Mouse (Mus musculus): Measurements from ENCODE around the gene Smim7. TPM values are rescaled to one million over a fixed set of nuclear protein-coding genes. Genes with fewer than 3 reads are reported as not detected.

The Smim7 gene
- polyA plus RNA-seq, 2 experiments: 75.6 to 115 TPM

DNA sequence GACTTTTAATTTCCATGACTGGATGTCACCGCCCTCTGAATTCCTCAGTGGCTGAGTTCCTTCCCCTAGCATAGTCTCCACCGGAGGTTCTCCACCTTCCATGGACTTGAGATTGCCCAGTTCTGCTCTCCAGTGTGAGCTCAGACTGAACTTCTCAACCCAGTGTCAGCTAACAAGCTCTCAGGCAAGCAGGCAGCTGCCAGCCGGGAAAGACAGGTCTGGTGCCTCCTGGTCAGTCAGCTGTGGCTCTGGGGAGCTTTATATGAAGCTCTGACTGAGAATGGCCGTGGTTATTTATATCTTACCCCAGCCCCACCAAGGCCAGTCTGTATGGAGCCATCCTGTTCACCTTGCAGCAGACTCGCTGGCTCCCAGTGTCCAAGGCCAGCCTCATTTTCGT is 13.5 kb upstream of the Smim7 start:
- H3K9ac ChIP-seq (ENCODE audit: low read depth, low read length, severe bottlenecking): no peak overlapping the region
- no peaks in the 10 kb centered on the region for H3K9me3 ChIP-seq (ENCODE audit: control insufficient read depth, low read length)
- no peaks in the 10 kb centered on the region for H3K27me3 ChIP-seq (ENCODE audit: control insufficient read depth, insufficient read depth, low read length)
- no peak overlapping the region for H3K27ac ChIP-seq (replicated peaks; ENCODE audit: low read depth, low read length)
- no peak overlapping the region for H3K4me3 ChIP-seq (replicated peaks; ENCODE audit: low read length)
- DNase-seq (ENCODE audit: low spot score) (no peak), ATAC-seq (ENCODE audit: low FRiP score, low read depth) (0 out of 2 replicates have a peak, but pooled peaks have one; percentile 14)
- 65% methylated on average over 6 of the region's 6 CpGs for WGBS
- H3K4me1 ChIP-seq (ENCODE audit: control insufficient read depth, insufficient read depth, low read length): no peaks in the 10 kb centered on the region
- H3K36me3 ChIP-seq (ENCODE audit: control insufficient read depth, insufficient read depth, low read length): no peaks in the 10 kb centered on the region
- no peak overlapping the region for H3K4me2 ChIP-seq (replicated peaks; ENCODE audit: low read depth, low read length, severe bottlenecking)
- TF ChIP-seq POLR2A (IDR thresholded peaks at IDR 0.05; ENCODE audit: borderline replicate concordance, extremely low read depth, insufficient read depth, insufficient read length): no peak

DNA sequence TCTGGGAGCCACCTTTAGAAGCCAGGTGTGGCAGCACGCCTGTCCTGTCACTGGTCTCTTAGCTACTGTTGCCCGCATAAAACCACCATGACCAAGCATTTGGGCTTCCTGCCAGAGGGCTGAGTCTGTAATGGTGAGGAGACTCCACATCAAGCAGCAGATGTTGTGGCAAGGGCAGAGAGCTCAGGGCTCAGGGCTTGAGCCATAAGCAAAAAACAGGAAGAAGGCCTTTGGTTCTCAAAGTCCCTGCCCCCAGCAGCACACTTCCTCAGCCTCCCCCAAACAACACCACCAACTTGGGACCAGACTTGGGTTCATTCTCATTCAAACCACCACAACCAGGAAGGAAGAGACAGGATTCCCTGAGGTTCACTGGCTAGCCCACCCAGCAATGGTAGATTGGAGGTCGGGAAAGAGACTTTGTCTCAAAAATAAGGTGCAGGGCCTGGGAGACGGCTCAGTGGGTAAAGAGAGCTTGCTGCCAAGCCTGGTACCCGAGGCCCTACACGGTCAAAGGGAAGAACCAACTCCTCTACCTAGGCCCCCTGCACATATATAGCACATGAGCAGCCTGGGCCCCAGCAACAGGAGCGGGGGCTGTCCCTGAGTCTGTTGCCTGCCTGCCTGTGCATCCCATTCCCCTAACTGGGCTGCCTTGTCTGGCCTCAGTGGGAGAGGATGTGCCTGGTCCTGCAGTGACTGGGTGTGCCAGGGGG is 12.3 kb upstream of the Smim7 start:
- Histone ChIP-seq H3K36me3 (ENCODE audit: control insufficient read depth, insufficient read depth, low read length) (no peaks in the 10 kb centered on the region), H3K9me3 (ENCODE audit: control insufficient read depth, low read length) (no peaks in the 10 kb centered on the region), H3K9ac (ENCODE audit: low read depth, low read length, severe bottlenecking) (no peak overlapping the region), H3K27me3 (ENCODE audit: control insufficient read depth, insufficient read depth, low read length) (no peaks in the 10 kb centered on the region), H3K4me3 (replicated peaks; ENCODE audit: low read length) (no peak overlapping the region), H3K4me2 (replicated peaks; ENCODE audit: low read depth, low read length, severe bottlenecking) (no peak overlapping the region), H3K4me1 (ENCODE audit: control insufficient read depth, insufficient read depth, low read length) (no peaks in the 10 kb centered on the region), H3K27ac (replicated peaks; ENCODE audit: low read depth, low read length) (no peak overlapping the region)
- no peak for TF ChIP-seq POLR2A (IDR thresholded peaks at IDR 0.05; ENCODE audit: borderline replicate concordance, extremely low read depth, insufficient read depth, insufficient read length)
- WGBS: 86% methylated on average over 7 of the region's 7 CpGs
- ATAC-seq (ENCODE audit: low FRiP score, low read depth): no peak
- DNase-seq (ENCODE audit: low spot score): peak; percentile 30

- H3K4me1 ChIP-seq (ENCODE audit: control insufficient read depth, insufficient read depth, low read length): no peaks in the 10 kb centered on the region
- DNase-seq (ENCODE audit: low spot score) (no peak), ATAC-seq (ENCODE audit: low FRiP score, low read depth) (no peak)
- no peak overlapping the region for H3K9ac ChIP-seq (ENCODE audit: low read depth, low read length, severe bottlenecking)
- no peak overlapping the region for H3K4me2 ChIP-seq (replicated peaks; ENCODE audit: low read depth, low read length, severe bottlenecking)
- H3K9me3 ChIP-seq (ENCODE audit: control insufficient read depth, low read length): no peaks in the 10 kb centered on the region
- no peaks in the 10 kb centered on the region for H3K36me3 ChIP-seq (ENCODE audit: control insufficient read depth, insufficient read depth, low read length)
- no peak for TF ChIP-seq POLR2A (IDR thresholded peaks at IDR 0.05; ENCODE audit: borderline replicate concordance, extremely low read depth, insufficient read depth, insufficient read length)
- H3K27ac ChIP-seq (replicated peaks; ENCODE audit: low read depth, low read length): no peak overlapping the region
- no peak overlapping the region for H3K4me3 ChIP-seq (replicated peaks; ENCODE audit: low read length)
- 63% methylated on average over 9 of the region's 9 CpGs for WGBS
- no peaks in the 10 kb centered on the region for H3K27me3 ChIP-seq (ENCODE audit: control insufficient read depth, insufficient read depth, low read length)
Measured at GRCm38 (mm10) chr8:72579374-72579773, 8.5 kb upstream of the Smim7 start.

- 71% methylated on average over 1 of the region's 1 CpGs for WGBS
- H3K27me3 ChIP-seq (ENCODE audit: control insufficient read depth, insufficient read depth, low read length): no peaks in the 10 kb centered on the region
- TF ChIP-seq POLR2A (IDR thresholded peaks at IDR 0.05; ENCODE audit: borderline replicate concordance, extremely low read depth, insufficient read depth, insufficient read length): no peak
- no peaks in the 10 kb centered on the region for H3K4me1 ChIP-seq (ENCODE audit: control insufficient read depth, insufficient read depth, low read length)
- H3K36me3 ChIP-seq (ENCODE audit: control insufficient read depth, insufficient read depth, low read length): no peaks in the 10 kb centered on the region
- DNase-seq (ENCODE audit: low spot score) (peak; percentile 26), ATAC-seq (ENCODE audit: low FRiP score, low read depth) (peak; percentile 28; the same call in 1 of the 2 replicates)
- no peak overlapping the region for H3K9ac ChIP-seq (ENCODE audit: low read depth, low read length, severe bottlenecking)
- H3K4me2 ChIP-seq (replicated peaks; ENCODE audit: low read depth, low read length, severe bottlenecking): no peak overlapping the region
- H3K4me3 ChIP-seq (replicated peaks; ENCODE audit: low read length): no peak overlapping the region
- H3K9me3 ChIP-seq (ENCODE audit: control insufficient read depth, low read length): no peaks in the 10 kb centered on the region
- no peak overlapping the region for H3K27ac ChIP-seq (replicated peaks; ENCODE audit: low read depth, low read length)
Measured at GRCm38 (mm10) chr8:72577941-72578340, 7.1 kb upstream of the Smim7 start.

DNA sequence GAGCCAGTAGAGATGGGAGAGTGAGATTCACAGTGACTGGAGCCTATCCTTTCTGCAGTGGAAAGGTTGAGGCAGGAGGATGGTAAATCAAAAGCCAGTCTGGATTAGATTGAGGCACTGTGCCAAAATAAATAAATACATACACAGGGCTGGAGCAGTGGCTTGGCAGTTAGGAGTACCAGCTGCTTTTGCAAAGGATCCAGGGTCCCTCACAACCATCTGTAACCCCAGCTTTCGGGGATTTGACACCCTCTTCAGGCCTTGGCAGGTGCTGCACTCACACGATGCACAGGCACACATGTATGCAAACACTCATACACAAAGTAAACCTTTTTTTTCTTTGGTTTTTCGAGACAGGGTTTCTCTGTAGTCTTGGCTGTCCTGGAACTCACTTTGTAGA is 6.4 kb upstream of the Smim7 start:
- ATAC-seq (ENCODE audit: low FRiP score, low read depth): no peak
- DNase-seq (ENCODE audit: low spot score): no peak
- Histone ChIP-seq H3K27me3 (ENCODE audit: control insufficient read depth, insufficient read depth, low read length) (no peaks in the 10 kb centered on the region), H3K36me3 (ENCODE audit: control insufficient read depth, insufficient read depth, low read length) (no peaks in the 10 kb centered on the region), H3K4me2 (replicated peaks; ENCODE audit: low read depth, low read length, severe bottlenecking) (no peak overlapping the region), H3K4me3 (replicated peaks; ENCODE audit: low read length) (no peak overlapping the region), H3K9me3 (ENCODE audit: control insufficient read depth, low read length) (no peaks in the 10 kb centered on the region), H3K9ac (ENCODE audit: low read depth, low read length, severe bottlenecking) (no peak overlapping the region), H3K4me1 (ENCODE audit: control insufficient read depth, insufficient read depth, low read length) (peaks cover 2% of the 10 kb centered on the region; the same call in 1 of the 2 replicates), H3K27ac (replicated peaks; ENCODE audit: low read depth, low read length) (no peak overlapping the region)
- WGBS: 88% methylated on average over 3 of the region's 3 CpGs
- TF ChIP-seq POLR2A (IDR thresholded peaks at IDR 0.05; ENCODE audit: borderline replicate concordance, extremely low read depth, insufficient read depth, insufficient read length): no peak
